Mouse (Mus musculus) cortical plate, adult 2 months (tissue): ENCODE measurements at regions not wholly inside any gene's neighbourhood (a gene's known extent, or its start where the extent isn't known, plus 50 kb on each side); places are given as distances from the start of the nearest gene placed in this dataset.

Experiments
- CTCF ChIP-seq: fragments of 200-500 bp; IDR thresholded peaks from 2 replicates; pipeline ENCODE4 v1.5.1; 2011; ENCODE audit warnings: mild to moderate bottlenecking, control low read depth, low read length; ENCODE audit not compliant: insufficient read depth; ENCODE audit errors: extremely low read depth
- POLR2A ChIP-seq: fragments of 200-500 bp; IDR thresholded peaks from 2 replicates; pipeline ENCODE4 v1.6.1; 2011; ENCODE audit warnings: mild to moderate bottlenecking, low read length, control low read depth; ENCODE audit not compliant: insufficient read depth; ENCODE audit errors: extremely low read depth

DNA sequence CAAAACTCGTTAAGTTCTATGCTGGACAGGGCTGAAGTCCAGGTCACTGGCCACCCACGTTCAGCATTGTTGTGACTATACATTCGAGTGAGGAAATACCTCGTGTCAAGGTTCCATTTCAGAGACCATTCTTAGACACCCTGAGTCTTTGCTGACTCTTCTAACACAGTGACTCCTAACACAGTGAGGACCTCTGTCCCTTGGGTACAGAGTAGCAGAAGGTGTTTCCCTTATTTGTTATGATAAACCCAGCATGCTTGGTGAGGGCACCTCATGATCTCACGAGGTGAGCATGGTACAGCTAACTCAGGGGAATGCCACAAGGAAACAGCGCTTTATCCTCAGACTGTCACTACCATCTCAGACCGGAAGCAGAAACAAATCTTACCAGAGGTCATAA, 480.2 kb upstream of the Pmfbp1 start:
- no peak for TF ChIP-seq CTCF
- TF ChIP-seq POLR2A, result no peak
